Mouse (Mus musculus) cortical plate, adult 2 months (tissue): Measurements from ENCODE around the gene Draxin.

ENCODE experiments used
- CTCF ChIP-seq: fragments of 200-500 bp; IDR thresholded peaks from 2 replicates; pipeline ENCODE4 v1.5.1; 2011; ENCODE audit warnings: mild to moderate bottlenecking, control low read depth, low read length; ENCODE audit not compliant: insufficient read depth; ENCODE audit errors: extremely low read depth
- POLR2A ChIP-seq: fragments of 200-500 bp; IDR thresholded peaks from 2 replicates; pipeline ENCODE4 v1.6.1; 2011; ENCODE audit warnings: mild to moderate bottlenecking, low read length, control low read depth; ENCODE audit not compliant: insufficient read depth; ENCODE audit errors: extremely low read depth

DNA sequence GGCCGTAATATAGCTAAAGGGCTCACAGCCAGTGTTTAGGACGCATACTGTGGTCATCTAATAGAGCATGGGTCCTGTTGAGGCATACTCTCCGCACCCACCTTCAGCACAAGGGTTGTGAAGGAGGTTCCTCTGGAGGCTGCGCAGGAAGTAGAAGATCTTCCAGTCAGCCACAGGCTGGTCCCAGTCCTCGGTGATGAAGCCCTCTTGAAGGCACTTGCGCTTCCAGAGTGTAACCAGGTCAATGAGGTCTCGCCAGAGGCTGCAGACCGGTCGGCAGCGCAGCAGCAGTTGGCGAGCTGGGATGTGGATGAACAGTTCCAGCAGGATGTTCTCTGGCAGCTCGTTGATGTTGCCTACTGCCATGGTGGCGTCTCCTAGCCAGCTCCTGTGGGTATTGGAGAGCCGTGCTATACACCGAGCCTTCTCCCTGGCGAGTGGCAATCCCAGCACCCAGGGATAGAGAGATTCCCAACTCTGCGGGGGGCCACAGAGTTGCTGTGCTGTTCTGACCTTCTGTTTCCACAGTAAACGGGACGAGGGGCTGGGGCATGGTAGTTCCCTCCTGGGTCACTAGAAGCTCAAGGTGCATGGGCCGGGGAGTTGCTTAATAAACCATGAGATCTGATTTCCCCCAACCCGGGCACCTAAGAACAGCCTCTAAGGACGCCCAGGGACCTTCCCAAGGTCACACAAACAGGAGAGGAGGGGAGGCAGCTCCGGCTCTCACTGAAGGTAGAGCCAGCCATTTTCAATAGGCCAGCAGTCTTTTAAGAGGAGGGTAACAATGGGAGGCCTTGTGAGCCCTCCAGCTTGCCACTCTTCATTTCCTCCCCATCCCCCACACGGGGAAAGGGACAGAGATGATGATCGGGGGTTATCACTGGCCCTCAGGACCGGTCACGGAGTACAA is 28.2 kb upstream of the Draxin start:
- TF ChIP-seq CTCF (no peak), POLR2A (no peak)
